Mouse (Mus musculus) kidney, adult 10 weeks (tissue): ENCODE results near the gene Wfs1. TPM values are rescaled to one million over a fixed set of nuclear protein-coding genes. Genes with fewer than 3 reads are reported as not detected.

Source experiments
- polyA plus RNA-seq: library from polyadenylated mRNA; stranded (reverse); fragments of 350-450 nt; fragmentation: Illumina TruSeq; extraction: RNeasy Lipid Tissue Mini Kit (QIAGEN cat#74804); gene quantifications from one replicate; pipeline ENCODE4 v1.2.3, GENCODE M21; 2014; ENCODE audit warnings: low read depth, low replicate concordance

Gene Wfs1
- polyA plus RNA-seq: 2.4 TPM

GRCm38 (mm10) chr5:36988781-36989624 lies at the start of gene Wfs1:
Wfs1 (minus strand) TSS chr5:36989205.

Other genes starting within 250 kb of the Wfs1 start
- 18.8 TPM for gene Bloc1s4, start 240.6 kb downstream of the Wfs1 start, polyA plus RNA-seq
- gene Mrfap1, start 192.4 kb downstream of the Wfs1 start, polyA plus RNA-seq: 556 TPM
- 0.40 TPM for gene Man2b2, start 158.6 kb downstream of the Wfs1 start, polyA plus RNA-seq
- gene Ppp2r2c, start 120.7 kb downstream of the Wfs1 start, polyA plus RNA-seq: not detected
- not detected for gene Gm1043, start 96.2 kb upstream of the Wfs1 start, polyA plus RNA-seq